Mouse (Mus musculus) adrenal gland, adult 8-10 months (tissue): Measurements from ENCODE around the gene Vps41. TPM values are rescaled to one million over a fixed set of nuclear protein-coding genes. Genes with fewer than 3 reads are reported as not detected.
A peak's percentile ranks its signal among the peaks of the same experiment; 100 is the strongest.

ENCODE experiments used
- DNase-seq: peaks from one replicate; pipeline ENCODE4 v3.0.0; 2022
- total RNA-seq, 4 experiments: library from RNA; stranded (reverse); gene quantifications; 2 replicates each; pipeline ENCODE4 v1.2.4; 2022

Vps41 gene
- 10 to 100 TPM; 88.7 to 96.5 (median 90.8) TPM for total RNA-seq

- DNase-seq = peak; percentile 71
Measured at GRCm38 (mm10) chr13:18717185-18717584, at the start of gene Vps41. TSS of gene Vps41 (plus strand) at chr13:18717286.

GRCm38 (mm10) chr13:18698518-18699065 is 18.5 kb upstream of the Vps41 start:
- DNase-seq = no peak

GRCm38 (mm10) chr13:18711685-18712084 is 5.4 kb upstream of the Vps41 start:
- no peak for DNase-seq

- DNase-seq = no peak
Measured at GRCm38 (mm10) chr13:18716707-18717106, 379 bp upstream of the Vps41 start.

GRCm38 (mm10) chr13:18718461-18718860 is 1.4 kb downstream of the Vps41 start:
- DNase-seq = no peak

- DNase-seq = no peak
Measured at GRCm38 (mm10) chr13:18730666-18731065, 13.6 kb downstream of the Vps41 start.

GRCm38 (mm10) chr13:18736590-18736989 is 19.5 kb downstream of the Vps41 start:
- no peak for DNase-seq

- DNase-seq = no peak
Measured at GRCm38 (mm10) chr13:18743575-18744265, 26.6 kb downstream of the Vps41 start.

- DNase-seq = no peak
Measured at GRCm38 (mm10) chr13:18744266-18744652, 27.2 kb downstream of the Vps41 start.

- no peak for DNase-seq
Measured at GRCm38 (mm10) chr13:18757958-18758357, 40.9 kb downstream of the Vps41 start.

GRCm38 (mm10) chr13:18759361-18760056 is 42.4 kb downstream of the Vps41 start:
- DNase-seq = no peak

- DNase-seq = no peak
Measured at GRCm38 (mm10) chr13:18761452-18761851, 44.4 kb downstream of the Vps41 start.

GRCm38 (mm10) chr13:18767893-18768292 is 50.8 kb downstream of the Vps41 start:
- DNase-seq = no peak

- DNase-seq = no peak
Measured at GRCm38 (mm10) chr13:18768495-18768894, 51.4 kb downstream of the Vps41 start.

- no peak for DNase-seq
Measured at GRCm38 (mm10) chr13:18773437-18774198, 56.5 kb downstream of the Vps41 start.

- no peak for DNase-seq
Measured at GRCm38 (mm10) chr13:18781250-18781649, 64.2 kb downstream of the Vps41 start.

- no peak for DNase-seq
Measured at GRCm38 (mm10) chr13:18785702-18786101, 68.6 kb downstream of the Vps41 start.

- DNase-seq = no peak
Measured at GRCm38 (mm10) chr13:18788040-18788439, 71.0 kb downstream of the Vps41 start.

- no peak for DNase-seq
Measured at GRCm38 (mm10) chr13:18788689-18789088, 71.6 kb downstream of the Vps41 start.

- no peak for DNase-seq
Measured at GRCm38 (mm10) chr13:18789662-18790061, 72.6 kb downstream of the Vps41 start.

- no peak for DNase-seq
Measured at GRCm38 (mm10) chr13:18790086-18790485, 73.0 kb downstream of the Vps41 start.

- no peak for DNase-seq
Measured at GRCm38 (mm10) chr13:18791314-18791713, 74.2 kb downstream of the Vps41 start.

- no peak for DNase-seq
Measured at GRCm38 (mm10) chr13:18791724-18792123, 74.6 kb downstream of the Vps41 start.
